Mouse (Mus musculus) frontal cortex, postnatal 25 days (tissue): ENCODE results near the gene Hyou1.
"Not testable (repeated sequence)": the region's sequence is repeated elsewhere in the genome, so short reads cannot be mapped to it uniquely, and the experiment has no call there.

Experiments used
- DNase-seq, 2 experiments: peaks; one replicate each; pipeline ENCODE4 v3.0.0; 2022; ENCODE audit warnings: low spot score in 2 of 2

The Hyou1 gene

GRCm38 (mm10) chr9:44351396-44351795 lies 27.9 kb upstream of the Hyou1 start:
- DNase-seq, result no peak

DNA sequence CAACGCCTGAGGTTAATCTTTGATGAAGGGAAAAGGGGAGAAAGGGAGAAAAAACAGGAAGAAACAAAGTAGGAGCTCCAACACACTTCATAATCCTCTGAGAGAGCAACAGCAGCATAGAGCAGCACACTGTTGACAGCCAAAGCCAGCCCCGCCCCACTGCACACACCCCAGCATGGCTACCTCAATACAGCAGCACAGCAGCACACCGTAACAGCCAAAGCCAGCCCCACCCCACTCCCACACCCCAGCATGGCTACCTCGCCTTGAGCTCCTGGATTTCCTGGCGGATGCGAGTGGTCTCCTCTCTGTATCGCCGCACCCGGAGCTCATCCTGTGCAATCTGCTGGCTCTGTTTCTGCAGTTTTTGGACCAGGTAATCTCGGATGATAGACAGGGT lies 27.0 kb upstream of the Hyou1 start:
- DNase-seq, result no peak

GRCm38 (mm10) chr9:44353142-44353541 lies 26.1 kb upstream of the Hyou1 start:
- DNase-seq, result no peak

DNA sequence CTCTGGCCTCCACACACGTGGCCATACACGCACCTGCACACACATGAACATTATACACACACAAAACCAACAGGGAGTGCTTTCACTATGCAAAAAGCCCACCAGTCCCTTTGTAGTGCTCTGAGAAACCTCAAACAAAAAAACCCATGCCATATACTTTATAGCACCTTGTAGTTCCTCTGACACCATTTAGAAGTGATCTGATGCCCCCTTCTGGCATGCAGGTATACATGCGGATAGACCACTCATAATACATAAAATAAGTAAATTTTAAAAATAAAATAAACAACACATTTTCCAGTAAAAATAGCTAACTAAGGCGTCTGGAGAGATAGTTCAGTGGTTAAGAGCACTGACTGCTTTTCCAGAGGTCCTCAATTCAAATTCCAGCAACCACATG lies 22.1 kb upstream of the Hyou1 start:
- no peak for DNase-seq

DNA sequence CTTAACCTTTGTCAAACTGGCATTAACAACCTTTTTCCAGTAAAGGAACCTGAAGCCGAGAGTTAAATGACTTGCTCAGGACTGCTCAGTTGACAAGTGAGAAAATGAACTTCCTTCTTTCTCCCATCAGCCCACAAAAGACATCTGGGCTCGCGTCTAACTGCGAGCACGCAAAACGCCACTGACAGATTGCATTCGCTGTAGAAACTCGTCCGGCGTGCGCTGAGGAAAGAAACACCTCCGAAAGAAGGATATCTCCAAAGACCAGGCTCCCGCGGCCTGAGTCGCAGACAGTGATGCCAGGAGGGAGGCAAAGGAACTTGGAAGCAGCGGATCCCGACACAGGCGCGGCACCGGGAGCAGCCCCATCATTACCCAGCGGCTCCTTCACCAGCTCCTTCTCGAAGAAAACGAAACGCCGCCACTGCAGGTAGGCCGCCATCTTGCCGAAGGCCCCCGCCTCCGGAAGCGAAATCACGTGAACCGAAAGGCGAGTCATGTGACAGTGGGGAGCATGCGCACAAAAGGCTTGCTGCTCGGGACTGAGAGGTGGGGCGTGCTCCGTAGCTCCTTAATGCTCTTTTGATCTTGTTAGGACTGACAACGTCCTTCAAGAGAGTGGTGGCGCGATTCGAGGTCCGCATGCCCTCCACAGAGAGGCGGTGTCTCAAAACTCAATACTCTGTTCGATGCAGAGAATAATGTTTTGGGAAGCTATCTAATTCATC lies 17.9 kb upstream of the Hyou1 start, which contains the start of gene Vps11:
Vps11 (minus strand) TSS at position 481 of the 728 bp plus-strand sequence.
- DNase-seq, result peak; percentile 88 to 90

DNA sequence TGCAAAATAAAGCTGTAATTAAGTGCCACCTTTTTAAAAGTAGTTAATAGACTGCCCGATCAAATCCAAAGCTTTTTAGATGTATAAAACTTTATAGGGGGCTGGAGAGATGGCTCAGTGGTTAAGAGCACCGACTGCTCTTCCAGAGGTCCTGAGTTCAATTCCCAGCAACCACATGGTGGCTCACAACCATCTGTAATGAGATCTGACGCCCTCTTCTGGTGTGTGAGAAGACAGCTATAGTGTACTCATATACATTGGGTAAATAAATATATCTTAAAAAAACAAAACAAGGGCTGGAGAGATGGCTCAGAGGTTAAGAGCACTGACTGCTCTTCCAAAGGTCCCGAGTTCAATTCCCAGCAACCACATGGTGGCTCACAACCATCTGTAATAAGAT lies 17.4 kb upstream of the Hyou1 start:
- not testable (repeated sequence) for DNase-seq

GRCm38 (mm10) chr9:44364480-44364879 lies 14.8 kb upstream of the Hyou1 start:
- no peak for DNase-seq

GRCm38 (mm10) chr9:44373386-44373785 lies 5.9 kb upstream of the Hyou1 start:
- DNase-seq, result no peak

DNA sequence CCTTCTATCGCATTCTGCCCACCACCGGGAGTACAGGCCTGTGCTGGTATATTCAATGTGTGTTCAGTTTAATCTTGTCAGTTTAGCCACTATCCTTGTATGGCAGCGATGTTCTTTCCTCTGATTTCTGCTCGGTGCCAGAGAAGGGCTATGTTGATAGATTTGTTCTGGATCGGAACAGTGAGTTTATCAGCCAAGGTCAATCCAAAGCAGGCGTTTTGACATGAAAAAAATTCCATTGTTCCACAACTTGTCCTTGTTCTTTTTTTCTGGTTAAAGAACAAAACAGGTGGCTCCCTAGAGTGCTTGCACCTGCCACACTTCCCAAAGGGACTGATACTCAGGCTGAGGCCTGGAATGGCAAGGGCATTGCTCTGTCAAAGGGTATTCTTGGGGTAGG lies 3.1 kb upstream of the Hyou1 start:
- no peak for DNase-seq

DNA sequence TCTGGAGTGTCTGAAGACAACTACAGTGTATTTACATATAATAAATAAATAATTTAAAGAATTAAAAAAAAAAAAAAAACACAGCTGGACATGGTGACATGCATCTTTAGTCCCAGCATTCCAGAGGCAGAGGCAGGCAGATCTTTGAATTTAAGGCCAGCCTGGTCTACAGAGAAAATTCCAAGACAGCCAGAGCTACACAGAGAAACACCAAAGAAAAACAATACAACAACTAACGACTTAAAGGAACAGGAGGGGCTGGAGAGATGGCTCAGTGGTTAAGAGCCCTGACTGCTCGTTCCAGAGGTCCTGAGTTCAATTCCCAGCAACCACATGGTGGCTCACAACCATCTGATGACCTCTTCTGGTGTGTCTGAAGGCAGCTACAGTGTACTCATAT lies 2.0 kb upstream of the Hyou1 start:
- DNase-seq, result not testable (repeated sequence)

DNA sequence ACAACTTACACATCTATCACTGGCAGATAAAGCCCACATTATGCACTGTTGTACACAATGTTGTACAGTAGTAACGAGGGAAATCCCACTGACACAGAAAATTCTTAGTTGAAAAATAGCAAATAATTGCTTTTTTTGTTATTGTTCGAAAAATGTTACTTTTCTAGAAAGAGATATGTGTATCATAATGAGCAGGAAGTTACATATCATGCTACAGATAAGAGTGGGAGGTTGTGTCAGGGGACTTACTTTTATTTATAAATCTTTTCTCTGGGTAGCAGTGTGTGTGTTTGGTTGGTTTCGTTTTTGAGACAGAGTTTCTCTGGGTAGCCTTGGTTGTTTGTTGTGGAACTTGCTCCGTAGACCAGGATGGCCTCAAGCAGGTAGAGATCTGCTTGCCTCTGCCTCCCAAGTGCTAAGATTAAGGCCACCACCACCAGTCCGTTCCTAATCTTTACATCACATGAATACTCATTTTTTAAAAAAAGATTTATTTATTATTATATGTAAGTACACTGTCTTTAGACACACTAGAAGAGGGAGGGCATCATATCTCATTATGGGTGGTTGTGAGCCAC lies 1.0 kb upstream of the Hyou1 start:
- no peak for DNase-seq

- DNase-seq, result no peak
Measured at GRCm38 (mm10) chr9:44379862-44380261, 572 bp downstream of the Hyou1 start.

GRCm38 (mm10) chr9:44384596-44384995 lies 5.3 kb downstream of the Hyou1 start:
- no peak for DNase-seq

- DNase-seq, result no peak
Measured at GRCm38 (mm10) chr9:44387221-44387620, 7.9 kb downstream of the Hyou1 start.

GRCm38 (mm10) chr9:44389273-44389672 lies 10.0 kb downstream of the Hyou1 start:
- no peak for DNase-seq

DNA sequence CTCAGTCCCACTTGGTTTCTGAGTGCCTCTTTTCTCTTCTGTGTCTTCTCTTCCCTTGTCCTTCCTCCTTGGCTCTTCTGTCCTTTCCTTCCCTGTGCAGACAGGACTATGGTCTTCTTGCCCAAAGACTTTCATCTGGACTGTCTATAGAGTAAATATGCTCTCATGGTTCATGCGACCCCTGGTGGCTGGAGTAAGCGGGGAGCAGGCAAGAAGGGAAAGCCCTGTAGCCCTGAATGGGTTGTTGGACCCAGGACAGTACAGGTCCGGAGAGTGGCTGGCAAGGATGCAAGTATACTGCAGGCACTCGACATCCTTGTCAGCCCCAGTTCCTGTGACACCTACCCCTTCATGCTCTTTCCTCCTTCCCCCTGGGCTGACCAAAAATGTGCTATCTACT lies 12.2 kb downstream of the Hyou1 start:
- peak; percentile 47 to 55 for DNase-seq

DNA sequence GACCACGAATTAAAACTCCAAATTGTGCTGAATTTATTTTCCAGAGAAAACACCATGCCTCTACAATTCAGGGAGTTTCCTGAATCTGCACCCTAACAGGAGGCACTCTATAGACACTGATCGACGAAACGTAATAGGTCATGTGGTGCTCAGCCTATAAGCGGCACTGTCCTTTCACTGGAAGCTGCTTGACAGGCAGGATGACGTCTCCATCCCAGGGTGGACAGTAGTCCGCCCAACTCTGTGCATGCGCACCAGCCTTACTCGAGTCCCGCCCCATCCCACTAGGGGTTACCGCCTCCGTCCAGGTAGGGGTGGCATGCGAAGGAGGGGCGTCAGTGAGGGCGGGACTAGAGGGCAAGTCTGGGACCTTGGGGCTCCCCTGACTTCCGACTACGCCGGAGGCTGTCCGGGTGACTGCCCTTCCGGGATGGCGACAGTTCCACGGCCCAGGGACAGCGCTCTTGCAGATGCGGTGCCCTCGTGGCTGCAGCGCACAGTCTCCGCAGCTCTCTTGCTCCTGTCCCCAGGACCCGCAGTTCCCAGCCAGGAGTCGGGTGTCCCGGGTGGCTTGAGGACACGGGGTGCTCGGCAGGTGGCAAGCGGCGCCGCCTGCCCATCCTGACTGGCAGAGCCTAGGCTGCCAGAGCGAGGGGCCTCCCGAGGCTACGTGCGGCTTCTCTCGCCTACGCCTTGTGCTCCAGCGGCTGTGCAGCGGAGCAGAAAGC lies 17.6 kb downstream of the Hyou1 start, which contains the start of gene Slc37a4:
Slc37a4 (plus strand) TSS at position 169 of the 728 bp plus-strand sequence.
- peak; percentile 72 to 84 for DNase-seq

- DNase-seq, result no peak
Measured at GRCm38 (mm10) chr9:44398087-44398486, 18.8 kb downstream of the Hyou1 start.

DNA sequence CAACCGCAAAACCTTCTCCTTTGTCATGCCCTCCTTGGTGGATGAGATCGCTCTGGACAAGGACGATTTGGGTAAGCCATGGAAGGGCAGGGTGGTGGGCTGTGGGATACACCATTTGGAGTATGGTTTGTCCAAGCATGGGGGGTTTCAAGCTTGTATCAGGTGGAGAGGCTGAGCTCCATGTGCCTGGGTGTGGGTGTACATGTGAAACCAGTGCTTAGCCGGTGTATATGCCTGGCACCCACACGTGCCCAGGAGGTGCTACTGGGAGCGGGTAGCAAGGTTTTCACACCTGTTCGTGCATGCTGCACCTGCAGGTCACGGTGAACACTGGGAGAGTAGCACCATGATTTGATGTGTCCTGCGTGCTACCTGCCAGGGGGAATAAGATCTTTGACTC lies 19.3 kb downstream of the Hyou1 start:
- DNase-seq, result no peak

DNA sequence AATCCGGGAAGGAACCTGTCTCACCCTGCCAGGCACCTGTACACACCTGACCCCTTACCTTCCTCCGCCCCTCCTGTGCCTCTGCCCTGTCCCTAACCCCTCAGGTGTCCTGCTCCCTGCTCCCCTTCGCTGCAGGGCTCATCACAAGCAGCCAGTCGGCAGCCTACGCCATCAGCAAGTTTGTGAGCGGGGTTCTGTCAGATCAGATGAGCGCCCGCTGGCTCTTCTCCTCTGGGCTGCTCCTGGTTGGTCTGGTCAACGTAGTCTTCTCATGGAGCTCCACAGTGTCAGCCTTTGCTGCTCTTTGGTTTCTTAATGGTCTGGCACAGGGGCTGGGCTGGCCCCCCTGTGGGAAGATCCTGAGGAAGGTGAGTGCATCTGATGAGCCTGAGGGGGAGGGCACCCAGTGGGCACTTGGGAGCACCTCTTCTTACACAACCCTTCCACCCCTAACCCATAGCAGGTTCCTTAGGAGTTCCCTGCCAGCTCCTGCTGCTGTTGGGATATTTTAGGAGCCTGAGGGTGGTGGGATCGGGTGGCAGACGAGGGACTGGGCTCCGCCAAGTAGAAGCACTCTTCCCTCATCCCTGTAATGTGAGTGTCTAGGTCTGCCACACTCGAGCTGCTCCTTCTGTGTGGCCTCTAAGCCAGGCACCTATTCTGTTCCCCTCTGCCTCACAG lies 20.0 kb downstream of the Hyou1 start:
- DNase-seq, result no peak

GRCm38 (mm10) chr9:44399795-44400114 lies 20.5 kb downstream of the Hyou1 start:
- no peak for DNase-seq

- no peak for DNase-seq
Measured at GRCm38 (mm10) chr9:44401081-44401480, 21.8 kb downstream of the Hyou1 start.
